Mouse (Mus musculus) lung, adult 2 months (tissue): Measurements from ENCODE around the gene Rad17.

Experiments
- CTCF ChIP-seq: fragments of 200-500 bp; IDR thresholded peaks from 2 replicates; pipeline ENCODE4 v1.5.1; 2011; ENCODE audit warnings: mild to moderate bottlenecking, low read length, control low read depth; ENCODE audit not compliant: insufficient read depth
- POLR2A ChIP-seq: fragments of 200-500 bp; IDR thresholded peaks from 2 replicates; pipeline ENCODE4 v1.6.1; 2011; ENCODE audit warnings: low read depth, mild to moderate bottlenecking, control low read depth, low read length, borderline replicate concordance; ENCODE audit errors: extremely low read depth

DNA sequence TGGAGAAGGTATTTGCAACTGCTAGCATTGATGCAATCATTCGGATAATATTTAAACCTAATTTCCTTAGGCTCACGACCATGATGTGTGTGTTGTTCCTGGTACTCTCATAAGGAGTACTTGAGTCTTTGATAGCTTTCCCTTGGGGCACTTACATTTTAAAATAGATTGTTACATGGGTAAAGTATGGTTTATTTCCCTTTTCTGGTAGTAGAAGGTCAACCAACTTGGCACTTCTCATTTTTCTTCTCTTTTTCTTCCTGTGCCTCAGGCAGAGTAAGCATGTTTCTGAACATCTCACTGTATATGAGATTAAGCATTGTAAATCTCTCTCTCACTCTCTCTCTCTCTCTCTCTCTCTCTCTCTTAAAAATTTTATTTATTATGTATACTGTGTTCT, 32.0 kb upstream of the Rad17 start:
- no peak for TF ChIP-seq CTCF
- TF ChIP-seq POLR2A: no peak
